Mouse (Mus musculus) hindbrain, postnatal 0 days (tissue): Measurements from ENCODE around the gene Slc46a1. TPM values are rescaled to one million over a fixed set of nuclear protein-coding genes. Genes with fewer than 3 reads are reported as not detected.

Source experiments
- ATAC-seq: fragments of 200-750 bp; cut with Nextera tagmentation; 2 replicates; pipeline ENCODE4 v1.8.0; 2017; ENCODE audit warnings: mild to moderate bottlenecking, moderate TSS enrichment, moderate library complexity
- DNase-seq: peaks from one replicate; pipeline ENCODE4 v3.0.0-alpha.2; 2015; ENCODE audit warnings: low spot score
- H3K27ac ChIP-seq: fragments of 300-500 bp; sonication (generic); 2 replicates; pipeline ENCODE4 v1.5.1; 2014; ENCODE audit warnings: mild to moderate bottlenecking
- H3K27me3 ChIP-seq: fragments of 300-500 bp; sonication (generic); 2 replicates; pipeline ENCODE4 v1.6.1; 2014; ENCODE audit warnings: low read length, mixed read lengths; ENCODE audit not compliant: insufficient read depth
- H3K36me3 ChIP-seq: fragments of 300-500 bp; sonication (generic); 2 replicates; pipeline ENCODE4 v1.6.1; 2014; ENCODE audit warnings: low read length, mixed read lengths; ENCODE audit not compliant: insufficient read depth
- H3K4me1 ChIP-seq: fragments of 300-500 bp; sonication (generic); 2 replicates; pipeline ENCODE4 v1.6.1; 2014; ENCODE audit warnings: antibody characterized with exemption, low read length, mixed read lengths; ENCODE audit not compliant: insufficient read depth
- H3K4me2 ChIP-seq: fragments of 300-500 bp; sonication (generic); 2 replicates; pipeline ENCODE4 v1.6.1; 2014; ENCODE audit warnings: low read depth, mild to moderate bottlenecking, low read length, moderate library complexity, mixed read lengths
- H3K4me3 ChIP-seq: fragments of 300-500 bp; sonication (generic); 2 replicates; pipeline ENCODE4 v1.5.1; 2014; ENCODE audit warnings: low read length
- H3K9ac ChIP-seq: fragments of 300-500 bp; sonication (generic); replicated peaks from 2 replicates; pipeline ENCODE4 v1.6.1; 2014; ENCODE audit warnings: mild to moderate bottlenecking, low read length, moderate library complexity, mixed read lengths
- H3K9me3 ChIP-seq: fragments of 300-500 bp; sonication (generic); 2 replicates; pipeline ENCODE4 v1.6.1; 2016; ENCODE audit warnings: low read length, mixed read lengths
- CTCF ChIP-seq: IDR thresholded peaks from 2 replicates; pipeline ENCODE4 v1.5.1; 2016; ENCODE audit warnings: antibody characterized with exemption, control low read depth, low read depth
- WGBS: fragments of 180-500 bp; shearing (Covaris S2); extraction: QIAGEN DNeasy Blood & Tissue Kit; methylation state at CpG from one replicate; pipeline ENCODE4 v1.1.7; 2014; 5-methylcytosine and 5-hydroxymethylcytosine counted together
- polyA plus RNA-seq: library from polyadenylated mRNA; unstranded; fragments of >200 nt; fragmentation: Nextera tagmentation; extraction: Ambion mirVana; gene quantifications from 2 replicates; pipeline ENCODE4 v1.2.1, GENCODE M21; 2015
- total RNA-seq: library from RNA; depleted of rRNA; stranded (reverse); fragments of >200 nt; gene quantifications from 2 replicates; pipeline ENCODE4 v1.2.3, GENCODE M21; 2014

Slc46a1 gene
- total and polyA plus RNA-seq, 2 experiments from 2014 or later: 20.6 to 21.7 TPM

- TF ChIP-seq CTCF: no peak
- DNase-seq (no peak), ATAC-seq (no peak)
- H3K4me1 ChIP-seq: peaks cover 4% of the 10 kb centered on the region; the same call in 1 of the 2 replicates
- H3K4me3 ChIP-seq: no peak overlapping the region; the same call in 1 of the 2 replicates
- H3K9me3 ChIP-seq: no peaks in the 10 kb centered on the region
- H3K4me2 ChIP-seq: no peak overlapping the region
- no peak overlapping the region for H3K9ac ChIP-seq
- 58% methylated on average over 16 of the region's 16 CpGs for WGBS
- H3K36me3 ChIP-seq: no peaks in the 10 kb centered on the region
- H3K27ac ChIP-seq: no peak overlapping the region
- no peaks in the 10 kb centered on the region for H3K27me3 ChIP-seq
Measured at GRCm38 (mm10) chr11:78499543-78499942, 34.0 kb downstream of the Slc46a1 start.

DNA sequence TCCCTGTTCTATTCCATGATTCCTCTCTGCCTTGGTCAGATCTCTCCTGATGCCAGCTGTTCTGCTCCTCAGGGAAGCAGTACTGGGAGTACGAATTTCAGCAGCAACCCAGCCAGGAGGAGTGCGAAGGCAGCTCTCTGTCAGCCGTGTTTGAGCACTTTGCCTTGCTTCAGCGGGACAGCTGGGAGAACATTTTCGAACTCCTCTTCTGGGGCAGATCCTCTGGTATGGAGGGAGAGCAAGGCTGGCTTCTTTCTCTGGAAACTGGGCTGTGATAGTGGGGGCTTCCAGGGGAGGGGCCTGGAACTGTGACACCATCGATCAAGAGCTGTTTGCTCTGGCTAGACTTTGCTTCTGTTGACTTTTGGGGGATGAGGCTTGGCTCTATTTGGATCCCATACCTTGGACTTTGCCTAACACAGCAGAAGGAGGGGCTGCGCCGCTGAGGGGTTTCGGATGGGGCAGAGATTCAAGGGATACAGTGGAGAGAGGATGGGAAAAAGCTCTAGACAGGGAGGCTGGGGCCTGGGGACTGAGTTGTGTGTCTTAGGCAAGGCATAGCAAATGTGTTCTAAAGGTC lies 35.2 kb downstream of the Slc46a1 start:
- no peak for TF ChIP-seq CTCF
- H3K4me1 ChIP-seq: peaks cover 4% of the 10 kb centered on the region; the same call in 1 of the 2 replicates
- H3K9me3 ChIP-seq: no peaks in the 10 kb centered on the region
- H3K27me3 ChIP-seq: no peaks in the 10 kb centered on the region
- no peak overlapping the region for H3K4me3 ChIP-seq
- DNase-seq (no peak), ATAC-seq (no peak)
- H3K4me2 ChIP-seq: 0 out of 2 replicates have a peak overlapping the region, but pooled peaks have one; percentile 0
- H3K27ac ChIP-seq: no peak overlapping the region
- no peak overlapping the region for H3K9ac ChIP-seq
- WGBS: 76% methylated on average over 9 of the region's 9 CpGs
- no peaks in the 10 kb centered on the region for H3K36me3 ChIP-seq

- Histone ChIP-seq H3K4me3 (no peak overlapping the region), H3K4me1 (no peaks in the 10 kb centered on the region), H3K27me3 (no peaks in the 10 kb centered on the region), H3K27ac (no peak overlapping the region), H3K9me3 (no peaks in the 10 kb centered on the region), H3K4me2 (no peak overlapping the region), H3K36me3 (0 out of 2 replicates have a peak, but pooled peaks cover 2% of the 10 kb centered on the region), H3K9ac (no peak overlapping the region)
- WGBS: 84% methylated on average over 20 of the region's 20 CpGs
- ATAC-seq (no peak), DNase-seq (no peak)
- TF ChIP-seq CTCF: no peak
Measured at GRCm38 (mm10) chr11:78501529-78501928, 36.0 kb downstream of the Slc46a1 start.

DNA sequence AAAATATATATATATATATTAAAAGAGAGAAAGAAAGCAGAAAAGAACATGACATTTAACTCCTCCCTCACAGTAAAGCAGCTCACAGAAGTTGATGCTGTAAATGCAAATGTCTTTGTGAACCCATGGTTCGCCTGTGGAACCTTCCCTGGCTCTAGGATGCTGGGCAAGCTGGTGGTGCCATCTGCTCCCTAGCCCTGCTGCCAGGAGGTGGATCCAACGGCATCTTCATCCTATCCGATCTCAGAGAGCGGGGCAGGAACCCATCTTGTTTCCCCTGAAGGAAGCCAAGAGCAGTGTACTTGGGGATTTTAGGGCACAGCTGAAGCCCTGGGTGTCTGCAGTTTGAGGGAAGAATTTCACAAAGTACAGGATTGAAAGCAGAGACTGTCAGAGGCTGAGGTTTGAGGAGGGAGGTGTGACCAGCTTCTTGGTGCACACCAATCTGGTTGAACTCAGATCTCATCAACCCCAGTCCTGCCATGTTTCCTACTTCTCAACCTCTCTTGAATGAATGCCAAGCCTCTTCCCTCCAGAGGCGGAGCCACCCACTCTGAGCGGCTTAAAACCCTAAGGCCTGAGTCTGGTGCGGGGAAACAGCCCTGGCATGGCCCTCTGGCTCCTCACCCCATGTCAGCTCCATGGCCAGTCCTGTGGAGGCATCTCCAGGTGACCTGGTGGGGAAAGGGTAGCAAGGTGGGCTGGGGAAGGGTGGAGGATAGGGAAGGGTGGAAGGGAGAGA lies 37.6 kb downstream of the Slc46a1 start, which contains the start of gene Sebox:
Gene Sebox, plus strand, starts transcription at position 539 of the 742 bp plus-strand sequence.
- no peak within 1 kb of the TSS for H3K9ac ChIP-seq
- no peak for ATAC-seq
- 52% methylated on average over 7 of the region's 7 CpGs for WGBS

GRCm38 (mm10) chr11:78505430-78505829 lies 39.9 kb downstream of the Slc46a1 start:
- Histone ChIP-seq H3K9me3 (no peaks in the 10 kb centered on the region), H3K4me2 (no peak overlapping the region), H3K27ac (no peak overlapping the region), H3K4me1 (no peaks in the 10 kb centered on the region), H3K9ac (no peak overlapping the region), H3K4me3 (no peak overlapping the region), H3K27me3 (no peaks in the 10 kb centered on the region), H3K36me3 (peaks cover 20% of the 10 kb centered on the region; the same call in 1 of the 2 replicates)
- ATAC-seq (no peak), DNase-seq (no peak)
- TF ChIP-seq CTCF: no peak
- 79% methylated on average over 3 of the region's 3 CpGs for WGBS

More for the DNA sequence above, 37.6 kb downstream of the Slc46a1 start, which contains the start of gene Sebox:
- Histone ChIP-seq H3K4me2 (no peak within 1 kb of the TSS), H3K36me3 (peaks cover 15% of the 10 kb centered on the region; the same call in 1 of the 2 replicates), H3K4me1 (no peaks in the 10 kb centered on the region), H3K27ac (no peak within 1 kb of the TSS), H3K9me3 (no peaks in the 10 kb centered on the region), H3K27me3 (no peaks in the 10 kb centered on the region), H3K4me3 (no peak within 1 kb of the TSS)
- no peak for TF ChIP-seq CTCF
- no peak for DNase-seq

DNA sequence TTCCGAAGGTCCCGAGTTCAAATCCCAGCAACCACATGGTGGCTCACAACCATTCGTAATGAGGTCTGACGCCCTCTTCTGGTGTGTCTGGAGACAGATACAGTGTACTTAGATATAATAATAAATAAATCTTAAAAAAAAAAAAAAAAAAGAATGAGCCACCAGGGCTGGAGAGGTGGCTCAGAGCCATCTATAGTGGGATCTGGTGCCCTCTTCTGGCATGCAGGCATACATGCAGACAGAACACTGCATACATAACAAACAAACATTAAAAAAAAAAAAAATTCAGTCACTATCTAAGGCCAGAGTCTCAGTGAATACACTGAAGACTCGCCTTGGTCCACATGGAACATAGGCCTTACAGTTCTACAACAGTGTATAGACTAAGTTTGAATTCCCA lies 43.7 kb downstream of the Slc46a1 start:
- Histone ChIP-seq H3K9ac (no peak overlapping the region), H3K27me3 (no peaks in the 10 kb centered on the region), H3K27ac (no peak overlapping the region), H3K9me3 (no peaks in the 10 kb centered on the region), H3K4me2 (no peak overlapping the region), H3K4me3 (no peak overlapping the region), H3K36me3 (peaks cover 20% of the 10 kb centered on the region; the same call in 1 of the 2 replicates), H3K4me1 (peaks cover 13% of the 10 kb centered on the region; the same call in 1 of the 2 replicates)
- DNase-seq (peak; percentile 64), ATAC-seq (no peak)
- 81% methylated on average over 5 of the region's 5 CpGs for WGBS
- peak; percentile 63 for TF ChIP-seq CTCF
